Comparison of ENCODE assay signal across 26 mouse cellular contexts in the genomic region with DNA sequence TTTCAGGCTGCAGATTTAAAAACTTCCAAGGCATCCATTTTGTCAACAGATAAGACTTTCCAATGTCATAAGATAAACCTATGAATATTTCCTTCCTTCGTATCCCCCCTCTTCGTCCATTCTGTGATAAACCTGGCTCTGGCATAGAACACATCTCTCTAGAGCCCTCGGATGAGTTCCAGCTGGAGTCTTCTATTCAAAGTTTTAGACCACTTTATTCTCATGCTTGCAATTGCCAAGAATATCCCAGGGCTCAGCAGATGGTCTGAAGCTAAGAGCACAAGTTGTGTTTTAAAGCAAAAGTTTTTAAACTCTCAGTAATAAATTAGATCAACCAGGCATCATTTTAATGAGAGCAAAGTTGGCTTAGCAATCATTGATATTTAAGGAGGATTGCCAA.
"Had no signal": no experiment of that assay in that cellular context is flagged by ENCODE, and none has a peak within 500 bp of the region (broad histone marks: within the 10 kb centered on the region; RNA-seq: fewer than 3 reads in every experiment).

No protein-coding gene starts in this region.

- H3K27ac ChIP-seq: limb, embryonic 10.5 days; limb, embryonic 13.5 days; liver, embryonic 12.5 days; liver, embryonic 15.5 days; lung, embryonic 15.5 days; midbrain, embryonic 10.5 days; midbrain, embryonic 13.5 days; neural tube, embryonic 13.5 days; stomach, postnatal 0 days had no signal

- H3K36me3 ChIP-seq: limb, embryonic 10.5 days; limb, embryonic 13.5 days; liver, embryonic 12.5 days; liver, embryonic 15.5 days; lung, embryonic 15.5 days; midbrain, embryonic 10.5 days; midbrain, embryonic 13.5 days; neural tube, embryonic 13.5 days had no signal

- H3K9me3 ChIP-seq: limb, embryonic 10.5 days; limb, embryonic 13.5 days; liver, embryonic 12.5 days; liver, embryonic 15.5 days; lung, embryonic 15.5 days; midbrain, embryonic 10.5 days; midbrain, embryonic 13.5 days; neural tube, embryonic 13.5 days had no signal

- H3K4me3 ChIP-seq: limb, embryonic 10.5 days; limb, embryonic 13.5 days; liver, embryonic 12.5 days; liver, embryonic 15.5 days; lung, embryonic 15.5 days; megakaryocyte, embryonic 14.5 days; midbrain, embryonic 10.5 days; midbrain, embryonic 13.5 days; myocyte; neural tube, embryonic 13.5 days had no signal

- H3K4me2 ChIP-seq: limb, embryonic 13.5 days; liver, embryonic 12.5 days; liver, embryonic 15.5 days; lung, embryonic 15.5 days; midbrain, embryonic 13.5 days; neural tube, embryonic 13.5 days had no signal

- H3K4me1 ChIP-seq: limb, embryonic 10.5 days; limb, embryonic 13.5 days; liver, embryonic 12.5 days; liver, embryonic 15.5 days; lung, embryonic 15.5 days; megakaryocyte, embryonic 14.5 days; midbrain, embryonic 10.5 days; midbrain, embryonic 13.5 days; neural tube, embryonic 13.5 days had no signal

- ATAC-seq: inflammation-experienced regulatory T-cells, adult 6 months; intestine, embryonic 16.5 days; liver, embryonic 12.5 days; midbrain, embryonic 13.5 days; midbrain, embryonic 16.5 days had no signal

- H3K9ac ChIP-seq: limb, embryonic 13.5 days; liver, embryonic 12.5 days; liver, embryonic 15.5 days; lung, embryonic 15.5 days; midbrain, embryonic 13.5 days; neural tube, embryonic 13.5 days had no signal

- DNase-seq: kidney, adult 18-20 months; kidney, adult 9 months; kidney, postnatal 14 days; kidney, postnatal 4 days; liver; lung, adult 18-20 months; lung, postnatal 10 days; lung, postnatal 36 days; retina, postnatal 1 day; right cerebral cortex, postnatal 14 days; right cerebral cortex, postnatal 4 days; thymus, postnatal 25 days had no signal

- H3K27me3 ChIP-seq: limb, embryonic 13.5 days; liver, embryonic 12.5 days; liver, embryonic 15.5 days; lung, embryonic 15.5 days; megakaryocyte, embryonic 14.5 days; midbrain, embryonic 13.5 days; neural tube, embryonic 13.5 days had no signal
